ENCODE assay signal across 8 mouse cellular contexts in the genomic region with DNA sequence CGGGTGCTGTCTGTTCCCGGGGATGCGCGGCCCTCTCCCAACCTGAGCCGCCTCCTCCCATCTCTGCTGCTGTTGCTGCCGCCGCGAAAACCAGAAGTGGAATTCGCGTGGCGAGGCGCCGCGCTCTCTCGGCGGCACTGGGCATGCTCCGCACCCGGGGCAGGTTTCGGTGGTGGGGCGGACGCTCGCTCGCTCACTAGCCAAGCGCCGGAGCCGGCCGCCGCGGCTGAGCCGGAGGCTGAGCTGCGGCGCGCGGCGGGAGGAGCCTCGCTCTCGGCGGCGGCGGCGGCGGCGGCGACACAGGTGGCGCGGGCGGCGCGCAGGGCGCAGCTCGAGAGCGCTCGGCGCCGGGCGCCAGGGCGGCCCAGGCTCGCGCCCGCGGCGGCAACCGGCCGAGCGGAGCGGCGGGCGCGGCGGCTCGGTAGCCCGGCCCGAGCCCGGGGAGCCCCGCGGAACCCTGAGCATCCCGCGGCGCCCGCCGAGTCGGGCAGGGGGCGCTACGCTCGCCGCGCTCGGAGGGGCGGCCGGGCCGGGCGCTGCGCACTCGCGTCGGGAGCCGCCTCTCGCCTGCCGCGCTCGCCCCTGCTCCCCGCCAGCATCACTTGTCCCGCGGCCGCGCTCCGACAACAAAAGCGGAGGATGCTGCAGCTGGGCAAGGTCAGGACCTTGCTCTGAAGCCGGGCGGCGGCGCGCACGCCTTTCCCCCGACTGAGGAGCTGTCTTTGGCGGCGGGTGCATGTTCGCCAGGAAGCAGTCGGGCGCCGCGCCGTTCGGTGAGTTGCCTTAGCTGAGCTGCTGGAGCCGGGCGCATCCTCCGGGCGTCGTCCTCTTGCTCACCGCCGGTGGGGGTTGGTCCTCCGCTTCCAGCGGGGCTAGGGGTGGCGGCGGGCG. TPM values are rescaled to one million over a fixed set of nuclear protein-coding genes. Genes with fewer than 3 reads are reported as not detected.
DNase-seq lines count a peak whose midpoint lies in the region; ATAC-seq and TF ChIP-seq lines count a peak whose summit lies in the region.

A gene (plus strand): TSS at position 203 of the 891 bp plus-strand sequence.

- H3K4me1 ChIP-seq in thymus, adult 2 months (replicated peaks; ENCODE audit: control insufficient read depth, insufficient read depth, low read length): no peaks in the 10 kb centered on the region
- 0 out of 2 replicates have a peak, but pooled peaks cover 3% of the 10 kb centered on the region for H3K4me1 ChIP-seq in embryonic facial prominence, embryonic 12.5 days
- H3K4me1 ChIP-seq in liver, postnatal 0 days (ENCODE audit: insufficient read depth): 0 out of 2 replicates have a peak, but pooled peaks cover 3% of the 10 kb centered on the region

- WGBS in thymus, adult 2 months: 14% methylated on average over 136 of the region's 136 CpGs
- WGBS in embryonic facial prominence, embryonic 12.5 days: under 1% methylated on average over 113 of the region's 136 CpGs
- WGBS in liver, postnatal 0 days (ENCODE audit: insufficient replicate concordance): under 1% methylated on average over 69 of the region's 136 CpGs

- TF ChIP-seq POLR2A in thymus, adult 2 months (IDR thresholded peaks at IDR 0.05; ENCODE audit: control insufficient read depth, extremely low read depth, insufficient read depth, low read length, poor library complexity): no peak

- DNase-seq in thymus, adult 2 months: peak; percentile 1
- no peak for DNase-seq in thymus, adult 18-20 months
- DNase-seq in heart, postnatal 4 days: peak; percentile 29
- peak; percentile 71 to 82 for DNase-seq in layer of hippocampus, adult 8-10 months (ENCODE audit: low spot score in 2 of 2)
- DNase-seq in liver, postnatal 0 days: peak; percentile 37
- peak; percentile 20 for DNase-seq in ovary, postnatal 36 days (ENCODE audit: low spot score)
- DNase-seq in urinary bladder, postnatal 4 days (ENCODE audit: low spot score in 2 of 2): peak; percentile 34 to 65

- H3K9me3 ChIP-seq in embryonic facial prominence, embryonic 12.5 days: no peaks in the 10 kb centered on the region
- H3K9me3 ChIP-seq in liver, postnatal 0 days (ENCODE audit: low read length): no peaks in the 10 kb centered on the region

- peak within 1 kb of the TSS; percentile 22; the same call in 1 of the 2 replicates for H3K4me3 ChIP-seq in thymus, adult 2 months (ENCODE audit: control insufficient read depth, insufficient read depth, low read length)
- H3K4me3 ChIP-seq in embryonic facial prominence, embryonic 12.5 days: peak within 1 kb of the TSS; percentile 65
- H3K4me3 ChIP-seq in liver, postnatal 0 days (ENCODE audit: low read depth, low read length): peak within 1 kb of the TSS; percentile 42

- peaks cover 2% of the 10 kb centered on the region; the same call in 1 of the 2 replicates for H3K27me3 ChIP-seq in thymus, adult 2 months (ENCODE audit: control insufficient read depth, insufficient read depth, low read length)
- H3K27me3 ChIP-seq in embryonic facial prominence, embryonic 12.5 days: peaks cover 30% of the 10 kb centered on the region
- peaks cover 39% of the 10 kb centered on the region for H3K27me3 ChIP-seq in liver, postnatal 0 days (ENCODE audit: insufficient read depth, low read length)

- no peak for TF ChIP-seq CTCF in thymus, adult 2 months (IDR thresholded peaks at IDR 0.05; ENCODE audit: borderline replicate concordance, control insufficient read depth, extremely low read depth, insufficient read depth, low read length, poor library complexity)
- no peak for TF ChIP-seq CTCF in liver, postnatal 0 days (IDR thresholded peaks at IDR 0.05; ENCODE audit: low read depth)

- no peak within 1 kb of the TSS for H3K27ac ChIP-seq in thymus, adult 2 months (ENCODE audit: control insufficient read depth, insufficient read depth, low read length)
- peak within 1 kb of the TSS; percentile 70 for H3K27ac ChIP-seq in embryonic facial prominence, embryonic 12.5 days
- no peak within 1 kb of the TSS for H3K27ac ChIP-seq in liver, postnatal 0 days (ENCODE audit: low read depth)

- peak within 1 kb of the TSS; percentile 57 for H3K9ac ChIP-seq in embryonic facial prominence, embryonic 12.5 days
- no peak within 1 kb of the TSS for H3K9ac ChIP-seq in liver, postnatal 0 days (replicated peaks)

- no peak for TF ChIP-seq EP300 in liver, postnatal 0 days (IDR thresholded peaks at IDR 0.05; ENCODE audit: low read depth)

- H3K36me3 ChIP-seq in thymus, adult 2 months (ENCODE audit: control insufficient read depth, insufficient read depth, low read length): no peaks in the 10 kb centered on the region
- no peaks in the 10 kb centered on the region for H3K36me3 ChIP-seq in embryonic facial prominence, embryonic 12.5 days
- H3K36me3 ChIP-seq in liver, postnatal 0 days (replicated peaks; ENCODE audit: insufficient read depth, low read length): no peaks in the 10 kb centered on the region

- peak; percentile 80 for ATAC-seq in embryonic facial prominence, embryonic 12.5 days (ENCODE audit: insufficient number of reproducible peaks, insufficient read depth, low FRiP score, low TSS enrichment)
- ATAC-seq in liver, postnatal 0 days: peak; percentile 47

- H3K4me2 ChIP-seq in embryonic facial prominence, embryonic 12.5 days (replicated peaks): peak within 1 kb of the TSS; percentile 98
- H3K4me2 ChIP-seq in liver, postnatal 0 days (ENCODE audit: low read depth, low read length): peak within 1 kb of the TSS; percentile 70

RNA-seq across cellular contexts. Expression of the gene that starts here (rescaled TPM):
- 4.6 and 5.6 TPM in 2 replicates for polyA plus RNA-seq in thymus, adult 2 months (2012; rRNA removed)
- 13.5 and 15.5 TPM in 2 replicates for polyA plus RNA-seq in embryonic facial prominence, embryonic 12.5 days (2016; fragmentation: Nextera tagmentation; extraction: Ambion mirVana)
- under 1 TPM; 0.31 to 0.41 TPM for total RNA-seq in heart, postnatal 4 days (2021)
- 100 to 1,000 TPM; 189 to 210 (median 198) TPM for total RNA-seq in layer of hippocampus, adult 8-10 months (2022)
- polyA plus RNA-seq in liver, postnatal 0 days (2015; fragmentation: Nextera tagmentation; extraction: Ambion mirVana): 0.05 and 0.15 TPM in 2 replicates

Comparison
In these comparisons a context has a peak if more than half of its experiments do, and no peak if none do; other contexts are left out.
1. RNA of the gene that starts here (total RNA-seq): 189 to 210 TPM in layer of hippocampus, adult 8-10 months; 0.31 to 0.41 TPM in heart, postnatal 4 days; every median in the first group is over 100 times any median in the second.
2. DNase-seq: peak in thymus, adult 2 months (single experiment), layer of hippocampus, adult 8-10 months (2 of 2), ovary, postnatal 36 days (single experiment) and urinary bladder, postnatal 4 days (2 of 2); none in thymus, adult 18-20 months (0 of 2).
3. Peak in DNase-seq in heart, postnatal 4 days; RNA of the gene not detected or under 1 TPM.
4. Peak in DNase-seq, ATAC-seq, H3K4me3 ChIP-seq and H3K4me2 ChIP-seq in liver, postnatal 0 days; RNA of the gene not detected or under 1 TPM.
5. Peak in every context shown above with its lines, with median percentiles within 50 percentile points of each other: H3K4me3 ChIP-seq.